Mouse (Mus musculus): ENCODE measurements at regions not wholly inside any gene's neighbourhood (a gene's known extent, or its start where the extent isn't known, plus 50 kb on each side); places are given as distances from the start of the nearest gene placed in this dataset.

- H3K4me1 ChIP-seq, result no peaks in the 10 kb centered on the region
- no peaks in the 10 kb centered on the region for H3K9me3 ChIP-seq (replicated peaks)
- no peak overlapping the region for H3K4me3 ChIP-seq
- no peak overlapping the region for H3K4me2 ChIP-seq (replicated peaks)
- H3K36me3 ChIP-seq, result no peaks in the 10 kb centered on the region
- H3K27ac ChIP-seq, result no peak overlapping the region
- no peaks in the 10 kb centered on the region for H3K27me3 ChIP-seq
- WGBS, result 71% methylated on average over 5 of the region's 5 CpGs
- ATAC-seq (ENCODE audit: low FRiP score), result no peak
- no peak overlapping the region for H3K9ac ChIP-seq
Observed at GRCm38 (mm10) chr5:77871403-77871802, 463.6 kb upstream of the Igfbp7 start.

- WGBS, result 62% methylated on average over 7 of the region's 7 CpGs
- no peak overlapping the region for H3K27ac ChIP-seq
- no peaks in the 10 kb centered on the region for H3K9me3 ChIP-seq (replicated peaks)
- ATAC-seq (ENCODE audit: low FRiP score), result no peak
- no peaks in the 10 kb centered on the region for H3K36me3 ChIP-seq
- H3K4me3 ChIP-seq, result no peak overlapping the region
- no peak overlapping the region for H3K4me2 ChIP-seq (replicated peaks)
- H3K4me1 ChIP-seq, result no peaks in the 10 kb centered on the region
- H3K27me3 ChIP-seq, result no peaks in the 10 kb centered on the region
- H3K9ac ChIP-seq, result no peak overlapping the region
Observed at GRCm38 (mm10) chr5:77865342-77865741, 457.5 kb upstream of the Igfbp7 start.

- no peaks in the 10 kb centered on the region for H3K4me1 ChIP-seq
- H3K9ac ChIP-seq, result no peak overlapping the region
- 87% methylated on average over 6 of the region's 6 CpGs for WGBS
- no peak overlapping the region for H3K4me3 ChIP-seq
- ATAC-seq (ENCODE audit: low FRiP score), result no peak
- no peak overlapping the region for H3K27ac ChIP-seq
- H3K9me3 ChIP-seq (replicated peaks), result no peaks in the 10 kb centered on the region
- H3K36me3 ChIP-seq, result no peaks in the 10 kb centered on the region
- no peak overlapping the region for H3K4me2 ChIP-seq (replicated peaks)
- no peaks in the 10 kb centered on the region for H3K27me3 ChIP-seq
Observed at GRCm38 (mm10) chr5:77855191-77855590, 447.4 kb upstream of the Igfbp7 start.

- 76% methylated on average over 12 of the region's 12 CpGs for WGBS
- Histone ChIP-seq H3K9me3 (replicated peaks) (no peaks in the 10 kb centered on the region), H3K4me2 (replicated peaks) (no peak overlapping the region), H3K9ac (no peak overlapping the region), H3K4me1 (no peaks in the 10 kb centered on the region), H3K4me3 (no peak overlapping the region), H3K27me3 (no peaks in the 10 kb centered on the region), H3K36me3 (no peaks in the 10 kb centered on the region), H3K27ac (no peak overlapping the region)
- ATAC-seq (ENCODE audit: low FRiP score), result no peak
Observed at GRCm38 (mm10) chr5:77853999-77854784, 446.4 kb upstream of the Igfbp7 start.

- no peak overlapping the region for H3K9ac ChIP-seq
- no peak overlapping the region for H3K4me3 ChIP-seq
- H3K4me2 ChIP-seq (replicated peaks), result no peak overlapping the region
- H3K4me1 ChIP-seq, result no peaks in the 10 kb centered on the region
- no peak for ATAC-seq (ENCODE audit: low FRiP score)
- no peaks in the 10 kb centered on the region for H3K36me3 ChIP-seq
- H3K9me3 ChIP-seq (replicated peaks), result no peaks in the 10 kb centered on the region
- 93% methylated on average over 3 of the region's 3 CpGs for WGBS
- no peaks in the 10 kb centered on the region for H3K27me3 ChIP-seq
- H3K27ac ChIP-seq, result no peak overlapping the region
Observed at GRCm38 (mm10) chr5:77851645-77852044, 443.8 kb upstream of the Igfbp7 start.

- H3K4me1 ChIP-seq, result peaks cover 10% of the 10 kb centered on the region; the same call in 1 of the 2 replicates
- no peaks in the 10 kb centered on the region for H3K27me3 ChIP-seq
- H3K4me2 ChIP-seq (replicated peaks), result no peak overlapping the region; the same call in 1 of the 2 replicates
- H3K9ac ChIP-seq, result no peak overlapping the region
- no peak overlapping the region for H3K4me3 ChIP-seq
- ATAC-seq (ENCODE audit: low FRiP score), result peak; percentile 95
- H3K36me3 ChIP-seq, result no peaks in the 10 kb centered on the region
- peak overlapping the region; percentile 74 for H3K27ac ChIP-seq
- 26% methylated on average over 5 of the region's 5 CpGs for WGBS
- H3K9me3 ChIP-seq (replicated peaks), result no peaks in the 10 kb centered on the region
Observed at GRCm38 (mm10) chr5:77838186-77839097, 430.6 kb upstream of the Igfbp7 start.

- no peaks in the 10 kb centered on the region for H3K9me3 ChIP-seq (replicated peaks)
- no peaks in the 10 kb centered on the region for H3K27me3 ChIP-seq
- ATAC-seq (ENCODE audit: low FRiP score), result no peak
- no peak overlapping the region for H3K9ac ChIP-seq
- no peaks in the 10 kb centered on the region for H3K4me1 ChIP-seq
- H3K4me3 ChIP-seq, result no peak overlapping the region
- H3K36me3 ChIP-seq, result no peaks in the 10 kb centered on the region
- WGBS, result 65% methylated on average over 2 of the region's 2 CpGs
- H3K27ac ChIP-seq, result no peak overlapping the region
- no peak overlapping the region for H3K4me2 ChIP-seq (replicated peaks)
Observed at GRCm38 (mm10) chr5:77827971-77828370, 420.1 kb upstream of the Igfbp7 start.

- H3K4me2 ChIP-seq (replicated peaks), result no peak overlapping the region
Observed at GRCm38 (mm10) chr5:77826063-77826462, 418.2 kb upstream of the Igfbp7 start.

GRCm38 (mm10) chr5:77816759-77817280 lies 409.0 kb upstream of the Igfbp7 start:
- Histone ChIP-seq H3K4me1 (no peaks in the 10 kb centered on the region), H3K27me3 (no peaks in the 10 kb centered on the region), H3K4me2 (replicated peaks) (no peak overlapping the region), H3K9me3 (replicated peaks) (no peaks in the 10 kb centered on the region), H3K27ac (no peak overlapping the region), H3K36me3 (no peaks in the 10 kb centered on the region), H3K4me3 (no peak overlapping the region), H3K9ac (no peak overlapping the region)
- ATAC-seq (ENCODE audit: low FRiP score), result no peak
- 62% methylated on average over 7 of the region's 7 CpGs for WGBS

More at GRCm38 (mm10) chr5:77826063-77826462, 418.2 kb upstream of the Igfbp7 start:
- Histone ChIP-seq H3K27me3 (no peaks in the 10 kb centered on the region), H3K4me1 (no peaks in the 10 kb centered on the region), H3K36me3 (no peaks in the 10 kb centered on the region), H3K9me3 (replicated peaks) (no peaks in the 10 kb centered on the region), H3K4me3 (no peak overlapping the region), H3K9ac (no peak overlapping the region), H3K27ac (no peak overlapping the region)
- whole genome bisulfite sequencing, result 79% methylated on average over 4 of the region's 4 CpGs
- ATAC-seq (ENCODE audit: low FRiP score), result no peak

- no peaks in the 10 kb centered on the region for H3K9me3 ChIP-seq (replicated peaks)
- H3K4me3 ChIP-seq, result no peak overlapping the region
- H3K9ac ChIP-seq, result no peak overlapping the region
- WGBS, result 86% methylated on average over 6 of the region's 6 CpGs
- H3K4me2 ChIP-seq (replicated peaks), result no peak overlapping the region
- no peaks in the 10 kb centered on the region for H3K27me3 ChIP-seq
- H3K4me1 ChIP-seq, result peaks cover 16% of the 10 kb centered on the region
- H3K27ac ChIP-seq, result no peak overlapping the region
- H3K36me3 ChIP-seq, result no peaks in the 10 kb centered on the region
- no peak for ATAC-seq (ENCODE audit: low FRiP score)
Observed at GRCm38 (mm10) chr5:77809844-77810243, 402.0 kb upstream of the Igfbp7 start.

GRCm38 (mm10) chr5:77807726-77808125 lies 399.9 kb upstream of the Igfbp7 start:
- no peaks in the 10 kb centered on the region for H3K9me3 ChIP-seq (replicated peaks)
- no peaks in the 10 kb centered on the region for H3K36me3 ChIP-seq
- no peaks in the 10 kb centered on the region for H3K27me3 ChIP-seq
- 39% methylated on average over 3 of the region's 3 CpGs for WGBS
- 0 out of 2 replicates have a peak overlapping the region, but pooled peaks have one; percentile 30 for H3K27ac ChIP-seq
- peaks cover 25% of the 10 kb centered on the region for H3K4me1 ChIP-seq
- no peak overlapping the region for H3K9ac ChIP-seq
- H3K4me3 ChIP-seq, result no peak overlapping the region
- peak; percentile 17; the same call in 1 of the 2 replicates for ATAC-seq (ENCODE audit: low FRiP score)
- H3K4me2 ChIP-seq (replicated peaks), result no peak overlapping the region
